Mouse (Mus musculus) lung, postnatal 0 days (tissue): ENCODE results near the gene Schip1.

ENCODE experiments used
- CTCF ChIP-seq: IDR thresholded peaks from 2 replicates; pipeline ENCODE4 v1.5.1; 2016; ENCODE audit warnings: antibody characterized with exemption, mild to moderate bottlenecking
- EP300 ChIP-seq: IDR thresholded peaks from 2 replicates; pipeline ENCODE4 v1.6.1; 2016; ENCODE audit warnings: antibody characterized with exemption, mild to moderate bottlenecking, control low read depth

DNA sequence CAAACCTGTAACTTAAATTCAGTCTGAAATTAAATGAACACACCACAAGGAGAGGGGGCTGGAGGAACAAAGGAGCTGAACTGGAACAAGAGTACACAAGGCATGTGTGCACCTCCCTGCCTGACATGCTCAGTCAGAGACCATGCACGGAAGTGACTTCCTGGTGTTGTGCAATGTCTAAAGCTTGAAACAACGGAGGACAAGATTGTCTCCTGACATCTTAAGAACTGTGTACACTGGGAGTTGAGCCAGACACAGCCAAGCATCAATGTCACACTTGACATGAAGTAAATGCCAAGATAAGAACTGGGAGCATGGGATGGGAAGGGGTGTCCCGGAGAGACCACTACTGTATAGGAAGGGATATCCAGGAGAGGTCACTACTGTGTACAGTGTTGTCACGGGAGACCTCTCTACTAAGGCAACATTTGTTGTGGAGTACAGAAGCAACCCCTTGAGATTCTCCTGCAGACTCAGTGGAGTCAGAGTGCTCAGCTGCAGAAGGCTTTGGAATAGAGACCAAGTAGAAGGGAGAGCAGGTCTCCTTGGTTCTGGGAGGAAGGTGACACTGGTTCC is 490.6 kb downstream of the Schip1 start:
- TF ChIP-seq EP300 (0 out of 2 replicates have a peak, but pooled peaks have one; percentile 32), CTCF (no peak)
